Mouse (Mus musculus): ENCODE measurements around the gene Ism1. TPM values are rescaled to one million over a fixed set of nuclear protein-coding genes. Genes with fewer than 3 reads are reported as not detected.

Ism1 gene
- 2.0 and 2.6 TPM in 2 replicates for polyA plus RNA-seq (2014; fragmentation: Nextera tagmentation; extraction: Ambion mirVana)

DNA sequence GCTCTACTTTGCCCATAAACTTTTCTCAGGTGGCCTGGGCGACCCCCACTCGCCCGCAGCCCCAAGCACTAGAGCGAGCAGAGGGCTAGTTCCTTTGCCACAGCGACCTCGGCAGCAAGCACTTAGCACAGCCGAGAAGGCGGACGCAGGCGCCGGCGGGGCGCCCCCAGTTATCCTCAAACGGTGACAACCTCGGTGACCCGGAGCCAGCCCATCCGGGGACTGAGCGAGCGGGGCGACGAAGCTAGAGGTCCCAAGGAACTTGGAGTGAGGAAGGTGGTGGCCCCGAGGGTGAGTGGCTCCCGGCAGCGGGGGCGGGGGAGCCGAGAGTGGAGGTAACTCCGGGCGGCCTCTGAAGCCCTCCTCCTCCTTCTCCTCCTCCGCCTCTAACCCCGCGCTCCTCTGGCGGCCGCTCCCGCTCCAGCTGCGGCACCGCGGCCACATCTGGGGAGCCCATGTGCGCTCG, at the start of gene Ism1:
TSS of gene Ism1 (plus strand) at position 370 of the 466 bp plus-strand sequence.
- peak within 1 kb of the TSS; percentile 100 for H3K4me2 ChIP-seq (ENCODE audit: low read depth)
- under 1% methylated on average over 32 of the region's 39 CpGs for WGBS
- DNase-seq (ENCODE audit: low spot score), result peak; percentile 72
- H3K36me3 ChIP-seq (ENCODE audit: control insufficient read depth, insufficient read depth, low read length), result no peaks in the 10 kb centered on the region
- 0 out of 2 replicates have a peak, but pooled peaks cover 2% of the 10 kb centered on the region for H3K4me1 ChIP-seq (ENCODE audit: control insufficient read depth, insufficient read depth, low read length)
- peak; percentile 73 for ATAC-seq (ENCODE audit: insufficient read depth, low FRiP score, low TSS enrichment)
- no peaks in the 10 kb centered on the region for H3K27me3 ChIP-seq (ENCODE audit: control insufficient read depth, insufficient read depth, low read length)
- no peaks in the 10 kb centered on the region for H3K9me3 ChIP-seq (ENCODE audit: control insufficient read depth, low read length)
- H3K9ac ChIP-seq (ENCODE audit: low read length), result peak within 1 kb of the TSS; percentile 86
- peak within 1 kb of the TSS; percentile 90 for H3K4me3 ChIP-seq (ENCODE audit: low read depth, low read length)
- H3K27ac ChIP-seq (ENCODE audit: low read depth, low read length), result peak within 1 kb of the TSS; percentile 79

DNA sequence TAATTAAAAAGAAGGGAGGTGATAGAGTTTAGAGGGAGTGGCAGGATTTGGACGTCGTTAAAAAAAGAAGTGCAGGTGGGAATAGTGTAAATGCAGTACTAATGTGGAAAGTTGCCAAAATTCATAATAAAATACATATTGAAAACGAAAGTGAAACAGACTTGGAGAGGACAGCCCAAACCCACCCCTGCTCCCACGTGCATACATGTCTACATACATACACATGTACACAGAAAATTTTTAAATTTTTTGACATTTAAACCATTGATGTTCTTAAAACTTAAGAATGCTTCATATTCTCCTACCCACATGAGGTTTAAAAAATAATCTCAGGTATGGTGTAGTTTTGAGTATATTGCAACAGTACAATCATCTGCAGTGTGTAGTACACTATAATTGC, 49.2 kb upstream of the Ism1 start:
- H3K9ac ChIP-seq (ENCODE audit: low read length), result no peak overlapping the region
- no peaks in the 10 kb centered on the region for H3K9me3 ChIP-seq (ENCODE audit: control insufficient read depth, low read length)
- no peaks in the 10 kb centered on the region for H3K4me1 ChIP-seq (ENCODE audit: control insufficient read depth, insufficient read depth, low read length)
- DNase-seq (ENCODE audit: low spot score), result no peak
- ATAC-seq (ENCODE audit: insufficient read depth, low FRiP score, low TSS enrichment), result no peak
- WGBS, result 86% methylated on average over 4 of the region's 4 CpGs
- no peaks in the 10 kb centered on the region for H3K27me3 ChIP-seq (ENCODE audit: control insufficient read depth, insufficient read depth, low read length)
- no peak overlapping the region for H3K27ac ChIP-seq (ENCODE audit: low read depth, low read length)
- no peak overlapping the region for H3K4me2 ChIP-seq (ENCODE audit: low read depth)
- no peaks in the 10 kb centered on the region for H3K36me3 ChIP-seq (ENCODE audit: control insufficient read depth, insufficient read depth, low read length)
- H3K4me3 ChIP-seq (ENCODE audit: low read depth, low read length), result no peak overlapping the region

DNA sequence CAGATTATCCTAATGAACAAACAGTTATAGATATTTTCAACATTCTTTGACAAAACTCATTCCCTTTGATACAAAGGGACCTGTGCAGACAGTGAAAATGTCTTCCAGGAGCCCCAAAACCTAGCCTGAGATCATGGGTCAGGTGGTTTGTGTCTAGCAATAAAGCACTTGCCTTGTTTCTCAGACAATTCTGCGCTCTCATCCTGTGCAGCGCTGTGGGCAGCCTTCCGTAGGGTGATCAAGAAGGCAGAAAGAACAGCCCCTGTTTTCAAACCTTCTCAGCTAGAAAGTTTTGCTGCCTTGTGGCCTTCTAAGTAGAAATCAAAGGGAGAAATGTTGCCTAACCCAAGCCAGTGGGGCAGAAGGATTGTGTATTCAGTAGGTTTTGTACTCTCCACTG, 48.3 kb upstream of the Ism1 start:
- Histone ChIP-seq H3K9ac (ENCODE audit: low read length) (no peak overlapping the region), H3K36me3 (ENCODE audit: control insufficient read depth, insufficient read depth, low read length) (no peaks in the 10 kb centered on the region), H3K4me2 (ENCODE audit: low read depth) (no peak overlapping the region), H3K4me3 (ENCODE audit: low read depth, low read length) (no peak overlapping the region), H3K27ac (ENCODE audit: low read depth, low read length) (no peak overlapping the region), H3K27me3 (ENCODE audit: control insufficient read depth, insufficient read depth, low read length) (no peaks in the 10 kb centered on the region), H3K9me3 (ENCODE audit: control insufficient read depth, low read length) (no peaks in the 10 kb centered on the region), H3K4me1 (ENCODE audit: control insufficient read depth, insufficient read depth, low read length) (no peaks in the 10 kb centered on the region)
- DNase-seq (ENCODE audit: low spot score) (no peak), ATAC-seq (ENCODE audit: insufficient read depth, low FRiP score, low TSS enrichment) (no peak)
- WGBS, result 90% methylated on average over 3 of the region's 3 CpGs

DNA sequence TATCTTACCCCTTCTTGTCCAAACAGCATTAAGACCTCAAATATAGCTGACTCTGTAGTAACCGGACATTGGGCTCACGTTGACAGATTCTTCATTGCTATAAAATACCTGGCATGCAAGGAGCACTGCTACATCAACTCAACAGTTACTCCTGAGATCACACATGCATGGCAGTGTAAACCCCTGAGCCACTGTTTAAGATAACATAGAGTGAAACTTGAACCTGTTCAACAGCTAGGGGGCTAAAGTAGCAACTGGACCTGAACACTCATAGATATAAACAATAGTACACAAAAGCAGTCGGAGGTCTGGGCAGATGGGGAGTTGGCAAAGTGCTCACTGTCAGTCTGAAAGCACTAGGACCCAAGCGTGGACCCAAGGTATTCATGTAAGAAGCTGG, 43.5 kb upstream of the Ism1 start:
- H3K4me3 ChIP-seq (ENCODE audit: low read depth, low read length), result no peak overlapping the region
- H3K4me1 ChIP-seq (ENCODE audit: control insufficient read depth, insufficient read depth, low read length), result no peaks in the 10 kb centered on the region
- H3K9ac ChIP-seq (ENCODE audit: low read length), result no peak overlapping the region
- no peaks in the 10 kb centered on the region for H3K9me3 ChIP-seq (ENCODE audit: control insufficient read depth, low read length)
- WGBS, result 72% methylated on average over 4 of the region's 4 CpGs
- H3K27me3 ChIP-seq (ENCODE audit: control insufficient read depth, insufficient read depth, low read length), result no peaks in the 10 kb centered on the region
- no peaks in the 10 kb centered on the region for H3K36me3 ChIP-seq (ENCODE audit: control insufficient read depth, insufficient read depth, low read length)
- H3K27ac ChIP-seq (ENCODE audit: low read depth, low read length), result no peak overlapping the region
- DNase-seq (ENCODE audit: low spot score) (no peak), ATAC-seq (ENCODE audit: insufficient read depth, low FRiP score, low TSS enrichment) (no peak)
- no peak overlapping the region for H3K4me2 ChIP-seq (ENCODE audit: low read depth)

DNA sequence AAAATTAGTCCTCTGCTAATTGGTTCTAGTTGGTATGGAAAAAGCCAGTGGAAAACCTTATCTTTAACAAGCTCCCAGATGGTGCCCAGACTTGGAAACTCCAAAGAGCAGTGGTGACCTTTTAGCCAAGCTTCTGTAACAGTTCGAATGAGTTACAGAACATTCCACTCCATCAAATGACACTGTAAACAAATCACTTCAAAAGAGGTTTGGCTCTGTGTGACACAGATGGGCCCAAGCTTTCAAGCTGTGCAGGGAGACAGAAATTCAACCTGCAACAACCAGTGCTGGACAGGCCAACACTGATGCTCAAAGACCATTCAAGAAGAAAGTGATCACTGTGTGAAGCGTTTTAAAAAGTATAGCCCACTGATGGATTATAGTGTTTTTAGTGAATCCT, 40.1 kb upstream of the Ism1 start:
- WGBS, result 35% methylated on average over 2 of the region's 2 CpGs

DNA sequence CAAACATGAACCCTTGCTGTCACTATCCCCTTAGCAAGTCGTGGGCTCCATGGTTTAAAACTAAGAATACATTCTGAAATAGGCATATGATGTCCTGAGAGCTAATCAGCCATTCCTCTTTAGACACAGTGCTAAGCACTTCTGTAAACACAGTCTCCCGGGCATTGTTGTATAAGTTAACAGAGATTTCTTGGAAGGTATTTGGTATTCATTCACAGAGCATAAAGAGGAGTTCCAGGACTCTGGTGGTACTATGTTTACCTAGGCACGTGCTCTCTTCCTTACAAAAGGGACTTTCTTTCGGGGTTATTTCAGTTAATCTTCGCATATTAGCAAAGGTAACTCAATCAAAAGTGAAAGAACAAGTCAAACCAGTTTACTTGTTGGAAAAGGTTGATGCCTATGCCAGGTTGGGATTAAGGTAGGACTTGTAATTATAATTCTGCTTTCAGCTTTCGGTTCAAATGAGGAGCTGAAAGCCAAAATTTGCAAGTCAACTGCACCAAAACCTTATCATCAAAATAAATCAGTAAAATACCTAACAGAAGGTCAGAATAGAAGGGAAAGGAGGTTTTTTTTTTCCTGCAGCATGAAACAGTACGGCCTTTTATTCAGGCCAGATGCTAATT, 36.1 kb upstream of the Ism1 start:
- no peaks in the 10 kb centered on the region for H3K36me3 ChIP-seq (ENCODE audit: control insufficient read depth, insufficient read depth, low read length)
- ATAC-seq (ENCODE audit: insufficient read depth, low FRiP score, low TSS enrichment) (no peak), DNase-seq (ENCODE audit: low spot score) (no peak)
- no peaks in the 10 kb centered on the region for H3K27me3 ChIP-seq (ENCODE audit: control insufficient read depth, insufficient read depth, low read length)
- no peak overlapping the region for H3K4me3 ChIP-seq (ENCODE audit: low read depth, low read length)
- H3K4me2 ChIP-seq (ENCODE audit: low read depth), result no peak overlapping the region
- no peaks in the 10 kb centered on the region for H3K4me1 ChIP-seq (ENCODE audit: control insufficient read depth, insufficient read depth, low read length)
- H3K9me3 ChIP-seq (ENCODE audit: control insufficient read depth, low read length), result no peaks in the 10 kb centered on the region
- H3K27ac ChIP-seq (ENCODE audit: low read depth, low read length), result no peak overlapping the region
- no peak overlapping the region for H3K9ac ChIP-seq (ENCODE audit: low read length)
- 69% methylated on average over 7 of the region's 7 CpGs for WGBS

More for the DNA sequence above, 40.1 kb upstream of the Ism1 start:
- no peaks in the 10 kb centered on the region for H3K36me3 ChIP-seq (ENCODE audit: control insufficient read depth, insufficient read depth, low read length)
- no peak for DNase-seq (ENCODE audit: low spot score)
- no peak overlapping the region for H3K27ac ChIP-seq (ENCODE audit: low read depth, low read length)
- H3K27me3 ChIP-seq (ENCODE audit: control insufficient read depth, insufficient read depth, low read length), result no peaks in the 10 kb centered on the region
- H3K9ac ChIP-seq (ENCODE audit: low read length), result no peak overlapping the region
- H3K9me3 ChIP-seq (ENCODE audit: control insufficient read depth, low read length), result no peaks in the 10 kb centered on the region
- H3K4me2 ChIP-seq (ENCODE audit: low read depth), result no peak overlapping the region
- H3K4me1 ChIP-seq (ENCODE audit: control insufficient read depth, insufficient read depth, low read length), result no peaks in the 10 kb centered on the region
- ATAC-seq (ENCODE audit: insufficient read depth, low FRiP score, low TSS enrichment), result no peak
- no peak overlapping the region for H3K4me3 ChIP-seq (ENCODE audit: low read depth, low read length)

DNA sequence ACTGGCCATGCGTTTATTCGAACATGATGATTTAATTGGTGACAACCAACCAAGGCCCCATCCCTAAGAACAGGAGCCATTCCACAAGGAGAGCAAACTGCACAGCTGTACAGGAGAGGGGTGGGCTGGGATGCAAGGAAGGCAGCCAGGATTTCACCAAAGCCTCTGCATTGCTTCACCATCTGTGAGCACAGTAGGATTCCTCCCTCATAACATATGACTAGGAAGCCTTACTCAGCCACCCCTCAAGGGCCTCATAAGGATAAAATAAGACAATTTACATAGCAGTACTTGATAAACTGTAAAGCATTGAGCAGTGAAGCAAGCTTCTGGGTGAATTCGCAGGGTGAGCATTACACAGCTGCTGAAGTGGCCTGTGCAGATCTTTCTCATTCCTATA, 28.5 kb upstream of the Ism1 start:
- H3K9me3 ChIP-seq (ENCODE audit: control insufficient read depth, low read length), result no peaks in the 10 kb centered on the region
- H3K27me3 ChIP-seq (ENCODE audit: control insufficient read depth, insufficient read depth, low read length), result no peaks in the 10 kb centered on the region
- ATAC-seq (ENCODE audit: insufficient read depth, low FRiP score, low TSS enrichment) (no peak), DNase-seq (ENCODE audit: low spot score) (no peak)
- H3K4me3 ChIP-seq (ENCODE audit: low read depth, low read length), result no peak overlapping the region
- H3K27ac ChIP-seq (ENCODE audit: low read depth, low read length), result no peak overlapping the region
- 88% methylated on average over 3 of the region's 3 CpGs for WGBS
- H3K4me2 ChIP-seq (ENCODE audit: low read depth), result no peak overlapping the region
- H3K36me3 ChIP-seq (ENCODE audit: control insufficient read depth, insufficient read depth, low read length), result no peaks in the 10 kb centered on the region
- no peak overlapping the region for H3K9ac ChIP-seq (ENCODE audit: low read length)
- H3K4me1 ChIP-seq (ENCODE audit: control insufficient read depth, insufficient read depth, low read length), result no peaks in the 10 kb centered on the region

DNA sequence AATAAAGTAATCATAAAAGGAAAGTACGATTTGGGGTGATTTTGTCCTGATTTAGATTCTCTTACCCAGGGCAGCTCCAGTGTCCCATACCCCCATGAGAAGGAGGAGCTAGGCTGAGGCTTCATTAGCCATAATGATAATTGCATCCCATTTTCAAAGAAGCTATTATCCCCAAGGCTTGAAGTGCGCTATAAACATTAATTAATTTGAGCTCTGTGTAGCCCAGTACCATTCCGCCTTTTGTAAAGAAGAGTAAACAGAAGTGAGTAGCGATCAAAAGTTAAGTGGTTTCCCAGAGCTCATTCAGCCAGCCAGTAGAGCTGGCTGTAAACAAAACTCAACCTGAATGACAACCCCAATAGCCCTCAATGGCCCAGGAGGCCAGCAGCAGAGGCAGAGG, 21.2 kb upstream of the Ism1 start:
- Histone ChIP-seq H3K4me3 (ENCODE audit: low read depth, low read length) (no peak overlapping the region), H3K27me3 (ENCODE audit: control insufficient read depth, insufficient read depth, low read length) (no peaks in the 10 kb centered on the region), H3K9me3 (ENCODE audit: control insufficient read depth, low read length) (no peaks in the 10 kb centered on the region), H3K4me1 (ENCODE audit: control insufficient read depth, insufficient read depth, low read length) (no peaks in the 10 kb centered on the region), H3K9ac (ENCODE audit: low read length) (no peak overlapping the region), H3K36me3 (ENCODE audit: control insufficient read depth, insufficient read depth, low read length) (no peaks in the 10 kb centered on the region), H3K4me2 (ENCODE audit: low read depth) (no peak overlapping the region), H3K27ac (ENCODE audit: low read depth, low read length) (no peak overlapping the region)
- WGBS, result 24% methylated on average over 4 of the region's 4 CpGs
- DNase-seq (ENCODE audit: low spot score), result no peak
- no peak for ATAC-seq (ENCODE audit: insufficient read depth, low FRiP score, low TSS enrichment)

DNA sequence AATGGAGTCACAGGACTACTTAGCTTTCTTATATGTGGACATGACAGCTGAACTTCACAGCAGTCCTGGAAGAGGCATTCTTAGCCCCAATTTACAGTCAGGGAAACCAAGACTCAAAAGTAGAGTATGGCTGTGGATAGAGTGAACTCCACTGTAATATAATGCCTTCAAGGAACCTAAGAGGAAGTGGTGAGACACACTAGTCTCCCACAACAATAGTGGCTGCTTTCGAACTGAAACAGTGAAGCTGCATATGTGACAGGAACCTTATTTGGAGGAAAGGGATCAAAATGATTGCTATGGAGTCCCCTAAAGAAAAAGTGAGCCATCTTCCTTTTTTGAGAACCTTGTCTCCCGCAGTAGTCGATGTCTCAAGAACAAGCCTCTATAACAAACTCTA, 6.1 kb upstream of the Ism1 start:
- WGBS, result 89% methylated on average over 3 of the region's 3 CpGs
- no peak overlapping the region for H3K9ac ChIP-seq (ENCODE audit: low read length)
- H3K27ac ChIP-seq (ENCODE audit: low read depth, low read length), result no peak overlapping the region
- no peaks in the 10 kb centered on the region for H3K9me3 ChIP-seq (ENCODE audit: control insufficient read depth, low read length)
- 0 out of 2 replicates have a peak, but pooled peaks cover 2% of the 10 kb centered on the region for H3K4me1 ChIP-seq (ENCODE audit: control insufficient read depth, insufficient read depth, low read length)
- H3K27me3 ChIP-seq (ENCODE audit: control insufficient read depth, insufficient read depth, low read length), result no peaks in the 10 kb centered on the region
- DNase-seq (ENCODE audit: low spot score) (no peak), ATAC-seq (ENCODE audit: insufficient read depth, low FRiP score, low TSS enrichment) (no peak)
- no peak overlapping the region for H3K4me3 ChIP-seq (ENCODE audit: low read depth, low read length)
- no peak overlapping the region for H3K4me2 ChIP-seq (ENCODE audit: low read depth)
- H3K36me3 ChIP-seq (ENCODE audit: control insufficient read depth, insufficient read depth, low read length), result no peaks in the 10 kb centered on the region

Measured in neural tube, embryonic 11.5 days (tissue).